Mouse (Mus musculus): ENCODE results near the gene Arvcf. TPM values are rescaled to one million over a fixed set of nuclear protein-coding genes. Genes with fewer than 3 reads are reported as not detected.

The Arvcf gene
- polyA plus RNA-seq, 1 experiment: 49.9 TPM

GRCm38 (mm10) chr16:18335981-18336380 lies 12.0 kb upstream of the Arvcf start:
- H3K4me1 ChIP-seq (ENCODE audit: control insufficient read depth, insufficient read depth, low read length): peaks cover 3% of the 10 kb centered on the region; the same call in 1 of the 2 replicates
- DNase-seq: no peak
- 87% methylated on average over 3 of the region's 3 CpGs for WGBS
- no peak for TF ChIP-seq POLR2A (IDR thresholded peaks at IDR 0.05; ENCODE audit: borderline replicate concordance, extremely low read depth, low read depth, low read length)
- no peak for TF ChIP-seq CTCF (IDR thresholded peaks at IDR 0.05; ENCODE audit: insufficient read depth, low read length)
- H3K4me3 ChIP-seq (replicated peaks; ENCODE audit: extremely low read depth, low read depth, low read length): no peak overlapping the region

DNA sequence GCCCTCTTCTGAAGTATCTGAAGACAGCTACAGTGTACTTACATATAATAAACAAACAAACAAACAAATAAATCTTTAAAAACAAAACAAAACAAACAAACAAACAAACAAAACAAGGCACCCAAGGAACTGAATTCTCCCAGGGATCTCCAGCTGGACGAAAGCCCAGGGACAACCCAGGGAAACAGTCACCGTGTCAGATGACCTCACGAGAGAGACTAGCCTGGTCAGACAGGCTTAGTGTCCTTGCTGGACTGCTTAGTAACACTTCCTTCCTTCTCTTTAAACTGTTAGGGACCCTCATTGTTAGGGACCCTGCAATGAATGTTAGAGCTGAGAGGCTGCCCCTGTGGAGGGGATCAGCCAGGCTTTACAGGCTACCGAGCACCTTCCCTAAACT lies 10.7 kb upstream of the Arvcf start:
- TF ChIP-seq CTCF (IDR thresholded peaks at IDR 0.05; ENCODE audit: insufficient read depth, low read length) (no peak), POLR2A (IDR thresholded peaks at IDR 0.05; ENCODE audit: borderline replicate concordance, extremely low read depth, low read depth, low read length) (no peak)
- H3K4me3 ChIP-seq (replicated peaks; ENCODE audit: extremely low read depth, low read depth, low read length): no peak overlapping the region
- H3K4me1 ChIP-seq (ENCODE audit: control insufficient read depth, insufficient read depth, low read length): peaks cover 3% of the 10 kb centered on the region; the same call in 1 of the 2 replicates
- no peak for DNase-seq
- 84% methylated on average over 4 of the region's 4 CpGs for WGBS

DNA sequence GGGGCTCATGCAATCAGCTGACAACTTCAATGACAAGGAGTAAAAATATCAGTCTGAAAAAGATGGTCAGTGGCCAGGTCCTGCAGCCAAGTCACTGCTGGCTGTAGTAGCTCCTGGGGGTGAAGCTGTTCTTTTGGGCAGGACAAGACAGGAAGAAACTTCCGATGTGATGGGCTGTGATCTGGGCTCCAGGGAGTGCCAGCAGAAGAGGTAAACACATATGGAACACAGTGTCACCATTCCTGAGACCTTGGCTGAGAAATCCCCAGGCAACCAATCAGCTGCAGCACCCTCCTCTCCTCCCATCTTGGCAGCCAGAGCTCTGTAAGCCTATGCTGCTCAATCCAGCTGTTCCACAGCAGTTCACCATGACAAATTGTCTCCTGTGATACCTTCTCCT lies 8.1 kb upstream of the Arvcf start:
- Histone ChIP-seq H3K4me1 (ENCODE audit: control insufficient read depth, insufficient read depth, low read length) (peaks cover 5% of the 10 kb centered on the region), H3K4me3 (replicated peaks; ENCODE audit: extremely low read depth, low read depth, low read length) (no peak overlapping the region)
- TF ChIP-seq CTCF (IDR thresholded peaks at IDR 0.05; ENCODE audit: insufficient read depth, low read length): no peak
- 31% methylated on average over 1 of the region's 1 CpGs for WGBS
- no peak for DNase-seq

- WGBS: 82% methylated on average over 8 of the region's 8 CpGs
- Histone ChIP-seq H3K4me1 (ENCODE audit: control insufficient read depth, insufficient read depth, low read length) (peaks cover 5% of the 10 kb centered on the region), H3K4me3 (replicated peaks; ENCODE audit: extremely low read depth, low read depth, low read length) (no peak overlapping the region)
- TF ChIP-seq POLR2A (IDR thresholded peaks at IDR 0.05; ENCODE audit: borderline replicate concordance, extremely low read depth, low read depth, low read length): no peak
- TF ChIP-seq CTCF (IDR thresholded peaks at IDR 0.05; ENCODE audit: insufficient read depth, low read length): no peak
- DNase-seq: no peak
Measured at GRCm38 (mm10) chr16:18341605-18342004, 6.4 kb upstream of the Arvcf start.

GRCm38 (mm10) chr16:18342076-18342475 lies 5.9 kb upstream of the Arvcf start:
- 88% methylated on average over 2 of the region's 2 CpGs for WGBS
- H3K4me3 ChIP-seq (replicated peaks; ENCODE audit: extremely low read depth, low read depth, low read length): no peak overlapping the region
- TF ChIP-seq CTCF (IDR thresholded peaks at IDR 0.05; ENCODE audit: insufficient read depth, low read length) (no peak), POLR2A (IDR thresholded peaks at IDR 0.05; ENCODE audit: borderline replicate concordance, extremely low read depth, low read depth, low read length) (no peak)
- DNase-seq: no peak
- H3K4me1 ChIP-seq (ENCODE audit: control insufficient read depth, insufficient read depth, low read length): peaks cover 5% of the 10 kb centered on the region

GRCm38 (mm10) chr16:18342650-18343570 lies 5.1 kb upstream of the Arvcf start:
- no peak for TF ChIP-seq POLR2A (IDR thresholded peaks at IDR 0.05; ENCODE audit: borderline replicate concordance, extremely low read depth, low read depth, low read length)
- no peak for TF ChIP-seq CTCF (IDR thresholded peaks at IDR 0.05; ENCODE audit: insufficient read depth, low read length)
- peaks cover 5% of the 10 kb centered on the region for H3K4me1 ChIP-seq (ENCODE audit: control insufficient read depth, insufficient read depth, low read length)
- H3K4me3 ChIP-seq (replicated peaks; ENCODE audit: extremely low read depth, low read depth, low read length): peak overlapping the region; percentile 78
- peak; percentile 23 for DNase-seq
- 24% methylated on average over 9 of the region's 9 CpGs for WGBS

- DNase-seq: peak; percentile 93
- TF ChIP-seq POLR2A (IDR thresholded peaks at IDR 0.05; ENCODE audit: borderline replicate concordance, extremely low read depth, low read depth, low read length): peak; percentile 64
- TF ChIP-seq CTCF (IDR thresholded peaks at IDR 0.05; ENCODE audit: insufficient read depth, low read length): no peak
- Histone ChIP-seq H3K4me1 (ENCODE audit: control insufficient read depth, insufficient read depth, low read length) (peaks cover 5% of the 10 kb centered on the region), H3K4me3 (replicated peaks; ENCODE audit: extremely low read depth, low read depth, low read length) (peak overlapping the region; percentile 78)
- WGBS: under 1% methylated on average over 38 of the region's 38 CpGs
Measured at GRCm38 (mm10) chr16:18343778-18344177, 4.2 kb upstream of the Arvcf start.

DNA sequence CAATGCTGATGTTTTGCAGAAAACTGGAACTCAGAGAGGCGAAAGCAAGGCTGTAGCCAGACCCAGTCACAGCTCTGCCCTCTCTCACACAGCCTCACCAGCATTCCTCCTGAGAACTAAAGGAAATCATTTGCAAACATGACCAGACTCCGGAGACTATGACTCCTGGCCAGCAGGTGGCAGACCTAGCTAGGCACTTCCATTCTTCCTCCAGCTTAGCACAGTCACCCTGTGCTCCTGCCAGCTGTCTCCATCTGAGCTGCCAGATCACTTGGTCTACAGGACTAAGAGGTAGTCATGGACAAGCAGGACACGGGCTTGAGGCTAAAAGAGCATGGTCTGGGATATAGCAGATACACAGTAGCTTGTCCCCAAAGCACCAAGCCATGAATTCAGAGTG lies 2.7 kb upstream of the Arvcf start:
- TF ChIP-seq CTCF (IDR thresholded peaks at IDR 0.05; ENCODE audit: insufficient read depth, low read length) (peak; percentile 92), POLR2A (IDR thresholded peaks at IDR 0.05; ENCODE audit: borderline replicate concordance, extremely low read depth, low read depth, low read length) (no peak)
- H3K4me3 ChIP-seq (replicated peaks; ENCODE audit: extremely low read depth, low read depth, low read length): no peak overlapping the region
- WGBS: 2% methylated on average over 3 of the region's 3 CpGs
- peaks cover 5% of the 10 kb centered on the region for H3K4me1 ChIP-seq (ENCODE audit: control insufficient read depth, insufficient read depth, low read length)
- DNase-seq: peak; percentile 76

DNA sequence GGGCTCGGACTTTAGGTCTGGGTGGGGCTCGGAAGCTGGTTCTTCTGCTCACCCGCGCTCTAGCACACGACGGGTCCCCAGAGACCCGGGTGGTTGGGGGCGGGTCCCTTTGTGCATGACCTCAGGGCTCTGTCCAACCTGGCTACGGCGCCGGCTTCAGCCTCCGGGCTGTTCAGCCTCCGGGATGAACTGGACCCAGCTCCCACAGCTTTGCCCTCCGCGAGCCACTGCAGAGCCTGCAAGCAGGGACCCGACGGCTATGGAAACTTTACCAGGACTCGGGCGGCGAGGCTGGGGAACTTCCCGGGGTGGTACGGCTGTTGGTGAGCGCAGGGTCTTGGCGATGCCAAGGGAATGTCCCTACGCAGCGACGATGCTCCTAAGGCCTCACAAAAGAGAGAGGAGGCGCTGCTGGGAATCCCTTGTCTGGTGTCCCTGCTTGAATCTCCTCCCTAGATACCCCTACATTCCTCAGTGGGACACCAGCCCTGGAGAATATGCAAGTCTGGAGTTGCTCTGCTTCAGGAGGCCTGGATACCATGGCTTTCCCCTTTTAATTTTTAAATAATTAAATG lies 706 bp downstream of the Arvcf start:
- DNase-seq: no peak
- Histone ChIP-seq H3K4me3 (replicated peaks; ENCODE audit: extremely low read depth, low read depth, low read length) (peak overlapping the region; percentile 80), H3K4me1 (ENCODE audit: control insufficient read depth, insufficient read depth, low read length) (no peaks in the 10 kb centered on the region)
- no peak for TF ChIP-seq POLR2A (IDR thresholded peaks at IDR 0.05; ENCODE audit: borderline replicate concordance, extremely low read depth, low read depth, low read length)
- no peak for TF ChIP-seq CTCF (IDR thresholded peaks at IDR 0.05; ENCODE audit: insufficient read depth, low read length)
- WGBS: 3% methylated on average over 28 of the region's 28 CpGs

Measured in lung, adult 2 months (tissue).